Mouse (Mus musculus) E14TG2a.4 (cell line): ENCODE data around the gene Sohlh2.
"Not testable (repeated sequence)": the region's sequence is repeated elsewhere in the genome, so short reads cannot be mapped to it uniquely, and the experiment has no call there.

ENCODE experiments used
- H3K27me3 ChIP-seq: 2 replicates; pipeline ENCODE4 v1.6.1; 2014; ENCODE audit warnings: low read length, control low read depth; ENCODE audit not compliant: insufficient read depth
- H3K36me3 ChIP-seq: 2 replicates; pipeline ENCODE4 v1.6.1; 2014; ENCODE audit warnings: low read length, control low read depth; ENCODE audit not compliant: insufficient read depth
- H3K4me1 ChIP-seq: replicated peaks from 2 replicates; pipeline ENCODE4 v1.6.1; 2014; ENCODE audit warnings: low read depth, low read length, control low read depth
- H3K4me3 ChIP-seq: replicated peaks from 2 replicates; pipeline ENCODE4 v1.5.1; 2014; ENCODE audit warnings: mild to moderate bottlenecking, low read length
- H3K9me3 ChIP-seq: 2 replicates; pipeline ENCODE4 v1.6.1; 2014; ENCODE audit warnings: low read length, control low read depth
- CTCF ChIP-seq: conservative IDR thresholded peaks from 2 replicates; pipeline ENCODE4 v1.5.1; 2014; ENCODE audit warnings: low read length
- NANOG ChIP-seq: IDR thresholded peaks from 2 replicates; pipeline ENCODE4 v1.6.1; 2014; ENCODE audit warnings: borderline replicate concordance, low read length, mixed read lengths
- POU5F1 ChIP-seq: IDR thresholded peaks from 2 replicates; pipeline ENCODE4 v1.6.1; 2014; ENCODE audit warnings: low read length, borderline replicate concordance

The Sohlh2 gene

GRCm38 (mm10) chr3:55193351-55193750, 11.5 kb downstream of the Sohlh2 start:
- no peaks in the 10 kb centered on the region for H3K4me1 ChIP-seq
- TF ChIP-seq CTCF (no peak), NANOG (no peak), POU5F1 (no peak)
- H3K4me3 ChIP-seq: no peak overlapping the region
- no peaks in the 10 kb centered on the region for H3K9me3 ChIP-seq
- H3K36me3 ChIP-seq: peaks cover 29% of the 10 kb centered on the region
- no peaks in the 10 kb centered on the region for H3K27me3 ChIP-seq

- TF ChIP-seq POU5F1: no peak
- TF ChIP-seq CTCF: no peak
- no peak for TF ChIP-seq NANOG
- peaks cover 29% of the 10 kb centered on the region for H3K36me3 ChIP-seq
- no peaks in the 10 kb centered on the region for H3K4me1 ChIP-seq
- H3K27me3 ChIP-seq: no peaks in the 10 kb centered on the region
- no peaks in the 10 kb centered on the region for H3K9me3 ChIP-seq
- H3K4me3 ChIP-seq: no peak overlapping the region
These were observed 13.0 kb downstream of the Sohlh2 start for GRCm38 (mm10) chr3:55194792-55195191.

GRCm38 (mm10) chr3:55195581-55196327, 13.9 kb downstream of the Sohlh2 start:
- TF ChIP-seq POU5F1: no peak
- Histone ChIP-seq H3K4me3 (no peak overlapping the region), H3K27me3 (no peaks in the 10 kb centered on the region), H3K4me1 (no peaks in the 10 kb centered on the region), H3K36me3 (peaks cover 29% of the 10 kb centered on the region), H3K9me3 (no peaks in the 10 kb centered on the region)

GRCm38 (mm10) chr3:55196328-55196710, 14.5 kb downstream of the Sohlh2 start:
- TF ChIP-seq NANOG (no peak), POU5F1 (no peak), CTCF (no peak)
- no peaks in the 10 kb centered on the region for H3K9me3 ChIP-seq
- no peaks in the 10 kb centered on the region for H3K4me1 ChIP-seq
- H3K4me3 ChIP-seq: no peak overlapping the region
- no peaks in the 10 kb centered on the region for H3K27me3 ChIP-seq
- peaks cover 29% of the 10 kb centered on the region for H3K36me3 ChIP-seq

DNA sequence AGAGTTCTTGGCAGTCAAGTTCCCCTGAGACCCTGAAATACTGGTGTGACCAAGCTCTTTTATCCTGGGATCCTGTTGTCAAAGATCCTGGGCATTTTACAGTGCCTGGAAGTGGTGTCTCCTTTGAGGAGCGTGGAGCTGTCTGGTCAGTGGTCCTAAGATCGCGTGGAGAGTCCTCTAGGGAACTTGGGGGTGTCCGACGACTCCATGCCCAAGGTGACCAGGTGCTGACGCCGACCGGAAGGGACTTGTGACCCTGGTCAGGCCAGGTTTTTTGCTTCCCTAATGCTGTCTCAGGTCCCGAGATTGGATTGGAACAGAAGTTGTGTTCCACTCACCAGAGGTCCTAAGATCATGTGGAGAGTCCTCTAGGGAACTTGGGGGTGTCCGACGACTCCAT, 21.8 kb downstream of the Sohlh2 start:
- not testable (repeated sequence) for H3K4me1 ChIP-seq, H3K4me3 ChIP-seq, H3K27me3 ChIP-seq, H3K9me3 ChIP-seq
- H3K36me3 ChIP-seq: peaks cover 30% of the 10 kb centered on the region

GRCm38 (mm10) chr3:55206413-55206812, 24.6 kb downstream of the Sohlh2 start:
- Histone ChIP-seq H3K27me3 (no peaks in the 10 kb centered on the region), H3K4me1 (no peaks in the 10 kb centered on the region), H3K4me3 (no peak overlapping the region), H3K36me3 (peaks cover 36% of the 10 kb centered on the region), H3K9me3 (peaks cover 9% of the 10 kb centered on the region)
- no peak for TF ChIP-seq NANOG
- TF ChIP-seq CTCF: peak; percentile 32

DNA sequence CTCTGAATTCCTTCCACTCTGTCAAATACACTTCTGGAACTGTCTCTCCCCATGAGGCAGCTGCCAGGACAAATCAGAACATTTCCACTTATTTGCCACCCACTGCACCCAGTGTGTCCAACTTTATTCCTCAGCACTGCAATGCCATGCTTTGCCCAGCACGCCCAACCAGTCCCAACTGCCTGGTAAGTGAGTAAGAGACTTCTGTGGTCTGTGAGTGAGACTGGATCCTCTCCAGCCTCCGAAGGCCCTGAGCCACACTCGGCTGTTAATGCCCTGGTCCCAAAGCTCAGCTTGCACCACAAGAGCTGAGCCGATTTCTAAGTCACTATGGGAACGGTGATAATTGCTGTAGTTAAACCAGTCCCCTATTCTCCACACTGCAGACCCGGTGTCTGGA, 25.8 kb downstream of the Sohlh2 start:
- TF ChIP-seq NANOG: no peak
- no peak for TF ChIP-seq POU5F1

DNA sequence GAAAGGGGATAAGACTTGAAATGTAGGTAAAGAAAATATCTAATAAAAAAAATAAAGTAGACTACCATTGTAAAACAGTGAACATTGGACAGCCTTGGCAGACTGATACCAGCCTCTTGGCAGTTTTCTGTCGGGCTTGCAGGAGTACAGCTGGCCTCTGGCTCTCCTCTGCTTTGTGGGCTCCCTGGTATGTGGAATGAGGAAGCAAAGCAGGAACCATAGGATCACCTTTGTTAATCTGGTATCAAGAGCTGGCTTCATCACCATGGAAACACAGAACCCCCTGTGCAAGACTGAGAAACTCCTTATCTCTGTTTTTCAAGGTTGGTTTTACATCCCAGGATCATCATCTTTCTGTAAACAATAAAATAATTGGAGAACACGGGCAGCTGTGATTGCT, 30.4 kb downstream of the Sohlh2 start:
- H3K4me3 ChIP-seq: no peak overlapping the region
- H3K36me3 ChIP-seq: peaks cover 17% of the 10 kb centered on the region
- H3K9me3 ChIP-seq: no peaks in the 10 kb centered on the region
- TF ChIP-seq CTCF (no peak), POU5F1 (no peak), NANOG (no peak)
- no peaks in the 10 kb centered on the region for H3K27me3 ChIP-seq
- H3K4me1 ChIP-seq: no peaks in the 10 kb centered on the region

More for the DNA sequence above, 25.8 kb downstream of the Sohlh2 start:
- Histone ChIP-seq H3K4me1 (no peaks in the 10 kb centered on the region), H3K36me3 (peaks cover 36% of the 10 kb centered on the region), H3K4me3 (no peak overlapping the region), H3K27me3 (no peaks in the 10 kb centered on the region), H3K9me3 (peaks cover 9% of the 10 kb centered on the region)

GRCm38 (mm10) chr3:55213785-55214184, 32.0 kb downstream of the Sohlh2 start:
- Histone ChIP-seq H3K4me3 (no peak overlapping the region), H3K9me3 (no peaks in the 10 kb centered on the region), H3K4me1 (no peaks in the 10 kb centered on the region), H3K27me3 (no peaks in the 10 kb centered on the region), H3K36me3 (peaks cover 4% of the 10 kb centered on the region; the same call in 1 of the 2 replicates)
- no peak for TF ChIP-seq CTCF
- no peak for TF ChIP-seq NANOG
- TF ChIP-seq POU5F1: no peak
